Mouse (Mus musculus) megakaryocyte, embryonic 14.5 days (primary cell): Measurements from ENCODE around the gene Cbr2.

Experiments used
- FLI1 ChIP-seq: IDR thresholded peaks from 2 replicates; pipeline ENCODE4 v1.6.1; 2012; ENCODE audit warnings: low read length, inconsistent platforms, mixed read lengths
- GATA1 ChIP-seq: IDR thresholded peaks from 3 replicates; pipeline ENCODE4 v1.6.1; 2012; ENCODE audit warnings: mixed read lengths, low read length, inconsistent platforms, borderline replicate concordance

DNA sequence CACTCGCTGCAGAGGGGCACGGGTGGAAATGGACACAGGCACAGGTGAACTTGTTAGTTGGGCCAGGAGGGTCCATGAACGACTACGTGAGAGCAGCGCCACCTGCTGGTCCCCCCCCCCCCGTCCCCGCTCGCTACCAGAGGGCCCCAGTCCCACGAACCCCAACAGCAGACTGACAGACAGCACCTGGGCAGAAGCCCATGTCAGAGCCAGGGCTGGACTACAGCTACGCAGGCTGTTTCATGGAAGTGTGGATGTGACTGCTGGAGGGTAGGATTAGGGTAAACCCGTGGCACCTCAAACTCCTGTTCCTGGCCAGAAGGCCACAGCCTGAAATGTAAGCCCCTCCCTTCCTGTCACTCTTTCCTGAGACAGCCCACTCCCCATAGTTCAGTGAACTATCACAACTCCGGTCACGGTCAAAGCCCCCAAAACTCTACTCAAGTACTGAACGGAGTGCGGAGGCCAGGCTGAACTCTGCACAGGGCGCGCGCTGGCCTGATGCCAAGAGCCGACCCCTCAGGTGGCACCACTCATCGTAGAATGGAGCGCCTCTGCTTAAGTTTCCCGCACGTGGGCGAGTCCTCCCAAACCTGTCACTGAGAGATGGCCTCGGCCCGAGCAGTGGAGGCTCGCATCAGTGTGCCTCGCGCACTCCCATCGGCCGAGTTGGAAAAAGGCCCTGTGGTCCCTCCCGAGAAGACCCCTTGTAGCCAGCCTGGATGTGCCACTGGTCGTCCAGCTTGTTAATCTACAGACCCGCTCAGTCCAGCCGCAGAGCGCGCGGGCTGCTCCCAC lies 18.9 kb downstream of the Cbr2 start:
- TF ChIP-seq GATA1 (no peak), FLI1 (no peak)
